Mouse (Mus musculus): ENCODE measurements around the gene Gm17409. TPM values are rescaled to one million over a fixed set of nuclear protein-coding genes. Genes with fewer than 3 reads are reported as not detected.

Gene Gm17409
- total RNA-seq, 1 experiment from 2014 or later: not detected

Other genes with a start within 250 kb of the Gm17409 start
- gene Acvr1c, start 112.2 kb upstream of the Gm17409 start, total RNA-seq (2017): not detected in 2 replicates
- gene Acvr1, start 97.0 kb downstream of the Gm17409 start, total RNA-seq (2017): 0.37 TPM in 1 of 2 replicates, not detected in the other
- gene Upp2, start 97.2 kb downstream of the Gm17409 start, total RNA-seq (2017): not detected in 2 replicates

All from neutrophil, adult 5-6 weeks (primary cell).